Mouse (Mus musculus) telencephalon, adult 2 months (tissue): Measurements from ENCODE around the gene Ube2e2.
"Not testable (repeated sequence)": the region's sequence is repeated elsewhere in the genome, so short reads cannot be mapped to it uniquely, and the experiment has no call there.

ENCODE experiments used
- DNase-seq: peaks from one replicate; pipeline ENCODE4 v3.0.0-alpha.2; 2011; ENCODE audit warnings: low read depth, low spot score

The Ube2e2 gene

GRCm38 (mm10) chr14:18637739-18638138 lies 256.3 kb downstream of the Ube2e2 start:
- no peak for DNase-seq

GRCm38 (mm10) chr14:18628170-18628569 lies 265.9 kb downstream of the Ube2e2 start:
- no peak for DNase-seq

GRCm38 (mm10) chr14:18618603-18619002 lies 275.5 kb downstream of the Ube2e2 start:
- peak; percentile 21 for DNase-seq

GRCm38 (mm10) chr14:18601927-18602326 lies 292.1 kb downstream of the Ube2e2 start:
- DNase-seq, result no peak

- DNase-seq, result no peak
These were observed 307.6 kb downstream of the Ube2e2 start for GRCm38 (mm10) chr14:18586239-18587034.

- DNase-seq, result peak; percentile 45
These were observed 312.3 kb downstream of the Ube2e2 start for GRCm38 (mm10) chr14:18581735-18582134.

- no peak for DNase-seq
These were observed 319.3 kb downstream of the Ube2e2 start for GRCm38 (mm10) chr14:18574756-18575155.

GRCm38 (mm10) chr14:18574130-18574721 lies 319.8 kb downstream of the Ube2e2 start:
- no peak for DNase-seq

GRCm38 (mm10) chr14:18573286-18573956 lies 320.6 kb downstream of the Ube2e2 start:
- DNase-seq, result no peak

- DNase-seq, result no peak
These were observed 321.2 kb downstream of the Ube2e2 start for GRCm38 (mm10) chr14:18572852-18573251.

- DNase-seq, result no peak
These were observed 324.5 kb downstream of the Ube2e2 start for GRCm38 (mm10) chr14:18569615-18570014.

GRCm38 (mm10) chr14:18564999-18565398 lies 329.1 kb downstream of the Ube2e2 start:
- DNase-seq, result not testable (repeated sequence)

- DNase-seq, result no peak
These were observed 338.8 kb downstream of the Ube2e2 start for GRCm38 (mm10) chr14:18555287-18555686.

- DNase-seq, result no peak
These were observed 339.5 kb downstream of the Ube2e2 start for GRCm38 (mm10) chr14:18554627-18554988.

- peak; percentile 60 for DNase-seq
These were observed 340.0 kb downstream of the Ube2e2 start for GRCm38 (mm10) chr14:18553987-18554626.

GRCm38 (mm10) chr14:18547541-18547940 lies 346.5 kb downstream of the Ube2e2 start:
- DNase-seq, result peak; percentile 64

GRCm38 (mm10) chr14:18539092-18539491 lies 355.0 kb downstream of the Ube2e2 start:
- DNase-seq, result not testable (repeated sequence)

GRCm38 (mm10) chr14:18530899-18531298 lies 363.2 kb downstream of the Ube2e2 start:
- DNase-seq, result no peak

- DNase-seq, result no peak
These were observed 363.6 kb downstream of the Ube2e2 start for GRCm38 (mm10) chr14:18530496-18530895.
